Mouse (Mus musculus): ENCODE results near the gene Zfp970.
"Not testable (repeated sequence)": the region's sequence is repeated elsewhere in the genome, so short reads cannot be mapped to it uniquely, and the experiment has no call there.

GRCm38 (mm10) chr2:177464676-177465075 lies at the start of gene Zfp970:
- TF ChIP-seq POLR2A (IDR thresholded peaks at IDR 0.05; ENCODE audit: control insufficient read depth, low read depth, low read length); CTCF (IDR thresholded peaks at IDR 0.05; ENCODE audit: control insufficient read depth, insufficient read depth, insufficient replicate concordance, low read depth, low read length): not testable (repeated sequence)

Data from testis, adult 2 months (tissue).